Mouse (Mus musculus) spleen, postnatal 14 days (tissue): ENCODE measurements around the gene Rpap1.
A peak's percentile ranks its signal among the peaks of the same experiment; 100 is the strongest.

ENCODE experiments used
- DNase-seq, 2 experiments: peaks; one replicate each; pipeline ENCODE4 v3.0.0; 2021 to 2022; ENCODE audit warnings: low spot score in 2 of 2

Gene Rpap1

DNA sequence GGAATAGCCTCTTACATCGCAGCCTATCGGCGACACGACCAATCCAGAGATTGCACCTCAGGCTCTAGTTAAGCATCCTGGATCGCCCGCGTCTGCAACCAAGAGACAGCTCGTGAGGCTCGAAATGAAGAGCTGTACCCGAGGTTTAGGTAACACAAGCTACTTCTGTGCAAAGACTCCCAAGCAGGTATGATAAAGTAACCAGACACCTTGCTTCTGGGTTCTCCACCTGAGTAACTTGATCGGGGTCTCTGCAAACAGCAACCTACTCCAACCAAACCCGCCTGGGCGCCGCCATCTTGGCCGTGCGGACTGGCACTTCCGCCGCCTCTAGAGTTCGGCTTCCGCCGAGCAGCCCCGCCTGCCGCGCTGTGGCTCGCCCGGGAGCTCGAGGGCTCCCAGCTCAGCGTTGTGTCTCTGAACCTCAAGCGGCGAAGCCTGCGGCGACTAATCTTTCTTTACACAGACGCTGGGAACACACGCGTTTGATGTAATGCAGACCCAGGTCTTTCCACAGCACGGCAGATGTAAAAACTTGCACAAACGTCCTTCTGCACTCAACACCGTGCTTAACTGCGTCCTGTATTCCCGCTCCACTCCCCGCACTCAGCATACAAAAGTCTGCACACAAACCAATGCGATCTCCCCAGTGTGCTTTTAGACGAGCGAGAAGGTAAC lies at the start of gene Rpap1:
TSS of gene Rpap1 (minus strand) at position 332 of the 678 bp plus-strand sequence.
- peak; percentile 64 to 75 for DNase-seq

DNA sequence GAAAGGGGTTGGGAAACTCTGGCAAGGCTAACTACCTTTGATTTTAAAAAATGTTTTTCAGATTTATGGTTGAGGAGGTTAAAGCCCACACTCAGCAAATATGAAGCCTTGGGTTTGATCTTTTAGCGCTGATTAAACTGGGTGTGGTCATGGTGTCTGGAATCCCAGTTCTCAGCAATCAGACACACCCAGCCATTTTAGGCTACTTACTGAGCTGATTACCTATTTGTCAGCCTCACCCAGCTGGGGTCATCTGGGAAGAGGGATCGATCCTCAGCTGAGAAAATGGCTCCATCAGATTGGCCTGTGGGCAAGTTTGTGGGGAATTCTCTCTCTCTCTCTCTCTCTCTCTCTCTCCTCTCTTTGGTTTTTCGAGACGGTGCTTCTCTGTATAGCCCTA lies 46.9 kb upstream of the Rpap1 start:
- no peak for DNase-seq

DNA sequence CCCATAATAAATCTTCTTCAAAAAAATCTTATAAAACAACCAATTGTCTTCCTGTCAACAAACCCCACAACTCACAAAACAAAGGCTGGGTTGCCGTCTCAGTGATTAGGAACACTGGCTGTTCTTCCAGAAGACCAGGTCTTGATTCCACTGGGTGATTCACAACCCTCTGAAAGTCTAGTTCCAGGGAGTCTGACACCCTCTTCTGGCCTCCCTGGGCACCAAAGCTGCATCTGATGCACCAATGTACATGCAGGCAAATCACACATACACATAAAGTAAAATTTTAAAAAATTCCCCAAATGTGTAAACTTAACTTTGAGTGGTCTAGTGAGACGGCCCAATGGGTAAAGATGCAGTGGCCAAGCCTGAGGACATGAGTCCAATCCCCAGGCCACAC lies 43.2 kb upstream of the Rpap1 start:
- no peak for DNase-seq

DNA sequence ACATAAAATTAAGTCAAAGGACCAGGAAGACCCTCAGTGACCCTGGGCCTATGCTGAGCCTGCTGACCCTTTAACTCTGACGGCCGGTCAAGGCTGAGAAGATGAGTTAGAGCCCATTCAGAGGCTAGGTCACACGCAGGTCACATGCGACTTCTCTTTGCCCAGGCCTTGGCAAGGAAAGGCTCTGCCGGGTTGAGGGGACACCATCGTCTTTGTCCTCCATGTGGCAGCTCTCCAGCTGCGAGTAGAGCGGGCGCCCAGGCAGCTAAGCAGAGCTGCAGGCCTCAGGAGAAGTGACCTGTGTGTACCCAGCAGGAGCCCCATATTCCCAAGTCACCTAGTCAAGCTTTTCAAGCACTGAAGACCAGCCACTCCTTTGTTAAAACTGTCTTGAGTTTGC lies 33.8 kb upstream of the Rpap1 start:
- no peak for DNase-seq

- no peak for DNase-seq
These were observed 31.4 kb upstream of the Rpap1 start for GRCm38 (mm10) chr2:119818668-119819272.

GRCm38 (mm10) chr2:119817047-119817446 lies 29.7 kb upstream of the Rpap1 start:
- no peak for DNase-seq

GRCm38 (mm10) chr2:119816611-119817010 lies 29.3 kb upstream of the Rpap1 start:
- no peak for DNase-seq

- DNase-seq: no peak
These were observed 27.1 kb upstream of the Rpap1 start for GRCm38 (mm10) chr2:119814376-119814933.

DNA sequence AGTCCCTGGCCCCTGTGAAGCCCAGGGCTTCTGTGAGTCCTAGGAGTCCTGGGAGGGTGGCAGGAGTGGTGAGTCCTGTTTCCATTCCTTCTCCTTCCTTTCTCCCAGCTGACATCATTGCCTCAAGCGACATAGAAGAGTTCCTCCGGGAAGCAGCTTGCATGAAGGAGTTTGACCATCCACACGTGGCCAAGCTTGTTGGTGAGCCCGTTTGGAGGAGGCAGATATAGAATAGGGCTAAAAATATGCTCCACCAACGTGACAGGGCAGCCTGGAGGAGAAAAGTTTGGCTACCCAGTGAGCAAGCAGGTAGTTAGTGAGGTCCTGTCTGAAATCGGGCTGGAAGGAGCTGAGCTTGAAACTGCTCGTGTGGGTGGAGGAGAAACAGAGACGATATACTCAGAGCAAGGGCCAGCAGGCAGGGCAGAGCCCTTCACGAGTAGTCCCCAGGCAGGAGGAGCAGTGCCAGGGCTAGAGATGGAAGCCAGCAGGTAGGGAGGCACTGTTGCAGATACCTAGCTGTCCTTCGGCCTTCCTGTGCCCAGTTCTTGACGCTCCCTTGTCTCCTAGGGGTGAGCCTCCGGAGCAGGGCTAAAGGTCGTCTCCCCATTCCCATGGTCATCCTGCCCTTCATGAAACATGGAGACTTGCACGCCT lies 24.3 kb upstream of the Rpap1 start:
- no peak for DNase-seq

GRCm38 (mm10) chr2:119810890-119811289 lies 23.6 kb upstream of the Rpap1 start:
- DNase-seq: no peak

GRCm38 (mm10) chr2:119808881-119809280 lies 21.5 kb upstream of the Rpap1 start:
- no peak for DNase-seq

DNA sequence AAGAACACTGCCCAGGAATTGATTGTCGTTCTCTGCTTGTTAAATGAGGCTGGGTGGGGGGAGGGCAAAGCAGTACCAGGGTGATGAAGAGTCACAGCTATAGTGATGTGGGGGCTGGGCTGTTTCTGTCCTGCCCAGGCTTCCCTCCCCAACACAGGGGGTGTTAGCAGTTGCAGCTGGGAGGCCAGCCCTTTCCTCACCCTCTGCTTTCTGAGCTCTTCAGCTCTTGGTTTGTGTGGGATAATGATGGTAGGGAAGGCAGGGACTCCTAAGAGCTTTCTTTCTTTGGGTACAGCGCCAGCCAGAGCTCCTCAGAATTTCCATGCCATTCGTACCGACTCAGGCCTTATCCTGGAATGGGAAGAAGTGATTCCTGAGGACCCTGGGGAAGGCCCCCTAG lies 21.1 kb upstream of the Rpap1 start:
- DNase-seq: no peak

DNA sequence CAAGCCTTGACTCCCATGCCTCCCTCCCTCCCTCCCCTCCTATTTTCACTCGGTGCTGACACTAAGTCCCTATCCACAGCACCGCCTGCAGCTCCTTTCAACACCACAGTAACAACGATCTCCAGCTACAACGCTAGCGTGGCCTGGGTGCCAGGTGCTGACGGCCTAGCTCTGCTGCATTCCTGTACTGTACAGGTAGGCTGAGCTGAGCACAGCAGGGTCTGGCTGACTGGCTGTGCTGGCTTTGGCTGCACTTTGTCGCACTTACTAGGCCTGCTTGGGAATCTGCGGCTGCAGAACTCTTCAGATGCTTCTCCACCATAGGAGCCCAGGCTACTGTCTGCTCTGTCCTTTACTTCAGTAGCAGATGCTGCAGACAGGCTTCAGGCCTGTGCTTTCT lies 18.2 kb upstream of the Rpap1 start:
- DNase-seq: no peak

GRCm38 (mm10) chr2:119804776-119805175 lies 17.4 kb upstream of the Rpap1 start:
- DNase-seq: no peak

- DNase-seq: no peak
These were observed 16.9 kb upstream of the Rpap1 start for GRCm38 (mm10) chr2:119804275-119804628.

GRCm38 (mm10) chr2:119803618-119804274 lies 16.4 kb upstream of the Rpap1 start:
- DNase-seq: no peak

GRCm38 (mm10) chr2:119802767-119803617 lies 15.7 kb upstream of the Rpap1 start:
- no peak for DNase-seq

GRCm38 (mm10) chr2:119800876-119801846 lies 13.8 kb upstream of the Rpap1 start:
- DNase-seq: no peak

- DNase-seq: no peak
These were observed 12.7 kb upstream of the Rpap1 start for GRCm38 (mm10) chr2:119799961-119800550.
